Mouse (Mus musculus): ENCODE results near the gene Rgs3. TPM values are rescaled to one million over a fixed set of nuclear protein-coding genes. Genes with fewer than 3 reads are reported as not detected.

The Rgs3 gene
- polyA plus RNA-seq, 2 experiments: 3.6 to 3.9 TPM

GRCm38 (mm10) chr4:62648848-62649247, 89.2 kb downstream of the Rgs3 start:
- no peaks in the 10 kb centered on the region for H3K4me1 ChIP-seq (replicated peaks; ENCODE audit: control insufficient read depth in 2 of 2, insufficient read depth in 2 of 2, low read length in 1 of 2)
- H3K4me2 ChIP-seq (ENCODE audit: low read depth): no peak overlapping the region
- no peak overlapping the region for H3K9ac ChIP-seq (replicated peaks)
- no peak overlapping the region for H3K4me3 ChIP-seq (ENCODE audit: insufficient read depth in 1 of 2, low read depth in 2 of 2, low read length in 2 of 2)
- no peak for ATAC-seq (ENCODE audit: insufficient read depth)
- no peaks in the 10 kb centered on the region for H3K27me3 ChIP-seq (ENCODE audit: control insufficient read depth, insufficient read depth, low read length)
- TF ChIP-seq EP300 (IDR thresholded peaks at IDR 0.05; ENCODE audit: low read depth) (no peak), CTCF (IDR thresholded peaks at IDR 0.05; ENCODE audit: low read depth) (no peak)
- H3K27ac ChIP-seq: no peak overlapping the region
- no peaks in the 10 kb centered on the region for H3K36me3 ChIP-seq (replicated peaks; ENCODE audit: control insufficient read depth, insufficient read depth, low read depth)
- H3K9me3 ChIP-seq (ENCODE audit: control insufficient read depth, low read length): no peaks in the 10 kb centered on the region
- no peak for DNase-seq (ENCODE audit: low read depth in 3 of 3, low spot score in 3 of 3)
- 51% methylated on average over 3 of the region's 3 CpGs for WGBS (ENCODE audit: insufficient replicate concordance)

- H3K27me3 ChIP-seq (ENCODE audit: control insufficient read depth, insufficient read depth, low read length): no peaks in the 10 kb centered on the region
- no peaks in the 10 kb centered on the region for H3K9me3 ChIP-seq (ENCODE audit: control insufficient read depth, low read length)
- H3K27ac ChIP-seq: no peak overlapping the region
- H3K4me1 ChIP-seq (replicated peaks; ENCODE audit: control insufficient read depth in 2 of 2, insufficient read depth in 2 of 2, low read length in 1 of 2): no peaks in the 10 kb centered on the region
- no peak for TF ChIP-seq CTCF (IDR thresholded peaks at IDR 0.05; ENCODE audit: low read depth)
- TF ChIP-seq EP300 (IDR thresholded peaks at IDR 0.05; ENCODE audit: low read depth): no peak
- WGBS (ENCODE audit: insufficient replicate concordance): 61% methylated on average over 8 of the region's 8 CpGs
- ATAC-seq (ENCODE audit: insufficient read depth) (no peak), DNase-seq (ENCODE audit: low read depth in 3 of 3, low spot score in 3 of 3) (no peak)
- no peak overlapping the region for H3K4me3 ChIP-seq (ENCODE audit: insufficient read depth in 1 of 2, low read depth in 2 of 2, low read length in 2 of 2)
- H3K4me2 ChIP-seq (ENCODE audit: low read depth): no peak overlapping the region
- no peak overlapping the region for H3K9ac ChIP-seq (replicated peaks)
- H3K36me3 ChIP-seq (replicated peaks; ENCODE audit: control insufficient read depth, insufficient read depth, low read depth): no peaks in the 10 kb centered on the region
These were observed 90.0 kb downstream of the Rgs3 start for GRCm38 (mm10) chr4:62649536-62650230.

GRCm38 (mm10) chr4:62651179-62651760, 91.6 kb downstream of the Rgs3 start:
- WGBS (ENCODE audit: insufficient replicate concordance): 34% methylated on average over 7 of the region's 7 CpGs
- DNase-seq (ENCODE audit: low read depth in 3 of 3, low spot score in 3 of 3) (no peak), ATAC-seq (ENCODE audit: insufficient read depth) (no peak)
- Histone ChIP-seq H3K27me3 (ENCODE audit: control insufficient read depth, insufficient read depth, low read length) (no peaks in the 10 kb centered on the region), H3K27ac (no peak overlapping the region), H3K9me3 (ENCODE audit: control insufficient read depth, low read length) (no peaks in the 10 kb centered on the region), H3K4me1 (replicated peaks; ENCODE audit: control insufficient read depth in 2 of 2, insufficient read depth in 2 of 2, low read length in 1 of 2) (no peaks in the 10 kb centered on the region), H3K9ac (replicated peaks) (no peak overlapping the region), H3K36me3 (replicated peaks; ENCODE audit: control insufficient read depth, insufficient read depth, low read depth) (no peaks in the 10 kb centered on the region), H3K4me3 (ENCODE audit: insufficient read depth in 1 of 2, low read depth in 2 of 2, low read length in 2 of 2) (no peak overlapping the region), H3K4me2 (ENCODE audit: low read depth) (no peak overlapping the region)
- TF ChIP-seq EP300 (IDR thresholded peaks at IDR 0.05; ENCODE audit: low read depth) (no peak), CTCF (IDR thresholded peaks at IDR 0.05; ENCODE audit: low read depth) (no peak)

- ATAC-seq (ENCODE audit: insufficient read depth): no peak
- Histone ChIP-seq H3K4me1 (replicated peaks; ENCODE audit: control insufficient read depth in 2 of 2, insufficient read depth in 2 of 2, low read length in 1 of 2) (no peaks in the 10 kb centered on the region), H3K4me2 (ENCODE audit: low read depth) (no peak overlapping the region), H3K36me3 (replicated peaks; ENCODE audit: control insufficient read depth, insufficient read depth, low read depth) (no peaks in the 10 kb centered on the region), H3K27ac (no peak overlapping the region), H3K9ac (replicated peaks) (no peak overlapping the region), H3K27me3 (ENCODE audit: control insufficient read depth, insufficient read depth, low read length) (no peaks in the 10 kb centered on the region), H3K4me3 (ENCODE audit: insufficient read depth in 1 of 2, low read depth in 2 of 2, low read length in 2 of 2) (no peak overlapping the region), H3K9me3 (ENCODE audit: control insufficient read depth, low read length) (no peaks in the 10 kb centered on the region)
- 66% methylated on average over 4 of the region's 4 CpGs for WGBS (ENCODE audit: insufficient replicate concordance)
- no peak for DNase-seq (ENCODE audit: low read depth in 3 of 3, low spot score in 3 of 3)
- no peak for TF ChIP-seq CTCF (IDR thresholded peaks at IDR 0.05; ENCODE audit: low read depth)
- TF ChIP-seq EP300 (IDR thresholded peaks at IDR 0.05; ENCODE audit: low read depth): no peak
These were observed 92.6 kb downstream of the Rgs3 start for GRCm38 (mm10) chr4:62652215-62652614.

GRCm38 (mm10) chr4:62652921-62653757, 93.5 kb downstream of the Rgs3 start:
- ATAC-seq (ENCODE audit: insufficient read depth): no peak
- Histone ChIP-seq H3K9me3 (ENCODE audit: control insufficient read depth, low read length) (no peaks in the 10 kb centered on the region), H3K4me1 (replicated peaks; ENCODE audit: control insufficient read depth in 2 of 2, insufficient read depth in 2 of 2, low read length in 1 of 2) (no peaks in the 10 kb centered on the region), H3K27me3 (ENCODE audit: control insufficient read depth, insufficient read depth, low read length) (no peaks in the 10 kb centered on the region), H3K9ac (replicated peaks) (no peak overlapping the region), H3K4me2 (ENCODE audit: low read depth) (no peak overlapping the region), H3K4me3 (ENCODE audit: insufficient read depth in 1 of 2, low read depth in 2 of 2, low read length in 2 of 2) (no peak overlapping the region), H3K27ac (no peak overlapping the region), H3K36me3 (replicated peaks; ENCODE audit: control insufficient read depth, insufficient read depth, low read depth) (no peaks in the 10 kb centered on the region)
- no peak for TF ChIP-seq EP300 (IDR thresholded peaks at IDR 0.05; ENCODE audit: low read depth)
- TF ChIP-seq CTCF (IDR thresholded peaks at IDR 0.05; ENCODE audit: low read depth): no peak
- DNase-seq (ENCODE audit: low read depth in 3 of 3, low spot score in 3 of 3): no peak
- 63% methylated on average over 12 of the region's 12 CpGs for WGBS (ENCODE audit: insufficient replicate concordance)
